In the genomic region with DNA sequence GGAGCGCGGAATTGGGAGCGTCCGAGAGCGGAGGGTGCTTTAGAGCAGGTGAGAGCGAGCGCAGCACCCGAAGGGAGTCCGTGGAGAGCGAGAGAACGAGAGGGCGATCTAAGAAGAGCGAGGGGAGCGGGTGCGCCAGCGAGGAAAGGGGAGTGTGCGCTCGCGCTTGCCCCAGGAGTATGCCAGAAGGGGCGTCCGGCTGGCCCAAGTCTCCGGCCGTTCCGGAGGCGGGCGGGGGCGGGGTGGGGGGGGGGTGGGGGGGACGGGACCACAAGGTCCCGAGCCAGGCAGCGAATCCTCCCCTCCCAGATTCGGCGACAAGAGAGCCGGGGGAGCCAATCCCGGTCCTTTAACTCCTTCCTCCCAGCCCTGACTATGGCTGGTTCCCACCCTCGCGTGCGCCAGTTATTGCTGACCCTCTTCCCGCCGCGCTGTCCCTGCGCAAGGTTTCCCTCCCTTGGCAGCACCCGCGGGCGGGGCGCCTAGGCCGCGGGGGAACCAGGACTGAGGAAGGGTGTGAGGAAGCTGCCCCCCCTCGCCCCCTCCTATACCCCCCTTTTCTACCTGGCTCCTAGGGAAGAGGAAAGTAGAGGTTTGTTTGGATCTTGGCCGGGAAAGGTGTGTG, we compare ENCODE assay signal across 8 mouse cellular contexts. TPM values are rescaled to one million over a fixed set of nuclear protein-coding genes. Genes with fewer than 3 reads are reported as not detected.
DNase-seq lines count a peak whose midpoint lies in the region; ATAC-seq and TF ChIP-seq lines count a peak whose summit lies in the region.

TSS of gene Npr1 (minus strand) at position 181 of the 625 bp plus-strand sequence.

- H3K4me2 ChIP-seq in forebrain, postnatal 0 days (ENCODE audit: low read depth): peak within 1 kb of the TSS; percentile 97
- H3K4me2 ChIP-seq in hindbrain, embryonic 11.5 days (replicated peaks; ENCODE audit: low read depth, low read length): peak within 1 kb of the TSS; percentile 60
- peak within 1 kb of the TSS; percentile 74 for H3K4me2 ChIP-seq in limb, embryonic 12.5 days
- H3K4me2 ChIP-seq in midbrain, embryonic 11.5 days: peak within 1 kb of the TSS; percentile 56

- no peaks in the 10 kb centered on the region for H3K9me3 ChIP-seq in forebrain, postnatal 0 days (ENCODE audit: low read length)
- no peaks in the 10 kb centered on the region for H3K9me3 ChIP-seq in hindbrain, embryonic 11.5 days (ENCODE audit: control insufficient read depth, low read length)
- no peaks in the 10 kb centered on the region for H3K9me3 ChIP-seq in limb, embryonic 12.5 days
- no peaks in the 10 kb centered on the region for H3K9me3 ChIP-seq in midbrain, embryonic 11.5 days (ENCODE audit: control insufficient read depth, low read length)

- peak within 1 kb of the TSS; percentile 48 for H3K9ac ChIP-seq in forebrain, postnatal 0 days
- H3K9ac ChIP-seq in hindbrain, embryonic 11.5 days (ENCODE audit: low read depth, low read length): peak within 1 kb of the TSS; percentile 27
- H3K9ac ChIP-seq in limb, embryonic 12.5 days (replicated peaks): peak within 1 kb of the TSS; percentile 55
- peak within 1 kb of the TSS; percentile 28; the same call in 1 of the 2 replicates for H3K9ac ChIP-seq in midbrain, embryonic 11.5 days (ENCODE audit: low read length)

- no peak for TF ChIP-seq CTCF in forebrain, postnatal 0 days (IDR thresholded peaks at IDR 0.05; ENCODE audit: low read depth)

- H3K36me3 ChIP-seq in forebrain, postnatal 0 days (ENCODE audit: insufficient read depth): no peaks in the 10 kb centered on the region
- no peaks in the 10 kb centered on the region for H3K36me3 ChIP-seq in hindbrain, embryonic 11.5 days (ENCODE audit: control insufficient read depth, insufficient read depth, low read length)
- H3K36me3 ChIP-seq in limb, embryonic 12.5 days: no peaks in the 10 kb centered on the region
- H3K36me3 ChIP-seq in midbrain, embryonic 11.5 days (ENCODE audit: control insufficient read depth, insufficient read depth, low read length): no peaks in the 10 kb centered on the region

- no peaks in the 10 kb centered on the region for H3K4me1 ChIP-seq in forebrain, postnatal 0 days (ENCODE audit: insufficient read depth)
- H3K4me1 ChIP-seq in hindbrain, embryonic 11.5 days (replicated peaks; ENCODE audit: control insufficient read depth, insufficient read depth, low read length): 0 out of 2 replicates have a peak, but pooled peaks cover 2% of the 10 kb centered on the region
- peaks cover 17% of the 10 kb centered on the region for H3K4me1 ChIP-seq in limb, embryonic 12.5 days (replicated peaks)
- peaks cover 12% of the 10 kb centered on the region; the same call in 1 of the 2 replicates for H3K4me1 ChIP-seq in midbrain, embryonic 11.5 days (ENCODE audit: control insufficient read depth, insufficient read depth, low read length)

- H3K4me3 ChIP-seq in forebrain, postnatal 0 days (ENCODE audit: low read depth, low read length): peak within 1 kb of the TSS; percentile 48
- H3K4me3 ChIP-seq in hindbrain, embryonic 11.5 days (ENCODE audit: low read depth, low read length): peak within 1 kb of the TSS; percentile 34
- peak within 1 kb of the TSS; percentile 50 for H3K4me3 ChIP-seq in limb, embryonic 12.5 days (replicated peaks)
- H3K4me3 ChIP-seq in midbrain, embryonic 11.5 days (ENCODE audit: low read depth, low read length): peak within 1 kb of the TSS; percentile 43

- peak; percentile 47; the same call in 1 of the 2 replicates for ATAC-seq in forebrain, postnatal 0 days
- peak; percentile 64 for ATAC-seq in hindbrain, embryonic 11.5 days (ENCODE audit: low FRiP score)
- peak; percentile 43 for ATAC-seq in limb, embryonic 12.5 days (ENCODE audit: insufficient number of reproducible peaks, insufficient read depth, low FRiP score, low TSS enrichment, low read depth)
- peak; percentile 71 for ATAC-seq in midbrain, embryonic 11.5 days (ENCODE audit: low FRiP score)

- H3K27ac ChIP-seq in forebrain, postnatal 0 days (ENCODE audit: low read depth, low read length): no peak within 1 kb of the TSS
- no peak within 1 kb of the TSS for H3K27ac ChIP-seq in hindbrain, embryonic 11.5 days (ENCODE audit: low read depth, low read length)
- H3K27ac ChIP-seq in limb, embryonic 12.5 days: no peak within 1 kb of the TSS
- H3K27ac ChIP-seq in midbrain, embryonic 11.5 days (ENCODE audit: low read depth, low read length): no peak within 1 kb of the TSS

- DNase-seq in ES-CJ7 (ENCODE audit: low read depth, low spot score): peak; percentile 63
- peak; percentile 72 for DNase-seq in adrenal gland, postnatal 25 days
- no peak for DNase-seq in forebrain, postnatal 0 days
- DNase-seq in hindbrain, embryonic 11.5 days (ENCODE audit: low spot score): no peak
- DNase-seq in midbrain, embryonic 11.5 days (ENCODE audit: low spot score, missing footprints): peak; percentile 95
- peak; percentile 54 to 64 for DNase-seq in urinary bladder, postnatal 4 days (ENCODE audit: low spot score in 2 of 2)
- DNase-seq in left cerebral cortex, adult 9 months (ENCODE audit: low spot score in 2 of 2): no peak

- WGBS in forebrain, postnatal 0 days: under 1% methylated on average over 34 of the region's 49 CpGs
- WGBS in hindbrain, embryonic 11.5 days: 2% methylated on average over 24 of the region's 49 CpGs
- under 1% methylated on average over 37 of the region's 49 CpGs for WGBS in limb, embryonic 12.5 days
- under 1% methylated on average over 32 of the region's 49 CpGs for WGBS in midbrain, embryonic 11.5 days

- H3K27me3 ChIP-seq in forebrain, postnatal 0 days (ENCODE audit: insufficient read depth, low read length): peaks cover 28% of the 10 kb centered on the region
- H3K27me3 ChIP-seq in hindbrain, embryonic 11.5 days (ENCODE audit: control insufficient read depth, insufficient read depth, low read length): peaks cover 37% of the 10 kb centered on the region
- H3K27me3 ChIP-seq in limb, embryonic 12.5 days: peaks cover 57% of the 10 kb centered on the region
- peaks cover 39% of the 10 kb centered on the region for H3K27me3 ChIP-seq in midbrain, embryonic 11.5 days (ENCODE audit: control insufficient read depth, insufficient read depth, low read length)

RNA-seq across cellular contexts. Expression of gene Npr1, which starts in this region (rescaled TPM):
- total RNA-seq in adrenal gland, postnatal 25 days (2021): 224 and 269 TPM in 2 replicates
- 2.7 and 6.9 TPM in 2 replicates for total RNA-seq in forebrain, postnatal 0 days (2014; rRNA removed)
- polyA plus RNA-seq in forebrain, postnatal 0 days (2015; fragmentation: Nextera tagmentation; extraction: Ambion mirVana): 1.7 and 2.1 TPM in 2 replicates
- 2.5 and 3.7 TPM in 2 replicates for polyA plus RNA-seq in hindbrain, embryonic 11.5 days (2014; fragmentation: Nextera tagmentation; extraction: Ambion mirVana)
- 2.7 and 3.8 TPM in 2 replicates for polyA plus RNA-seq in limb, embryonic 12.5 days (2016; fragmentation: Nextera tagmentation; extraction: Ambion mirVana)
- polyA plus RNA-seq in midbrain, embryonic 11.5 days (2014; fragmentation: Nextera tagmentation; extraction: Ambion mirVana): 2.4 and 2.7 TPM in 2 replicates

Comparison
In these comparisons a context has a peak if more than half of its experiments do, and no peak if none do; other contexts are left out.
1. RNA of gene Npr1 (total RNA-seq): 224 to 269 TPM in adrenal gland, postnatal 25 days; 2.7 to 6.9 TPM in forebrain, postnatal 0 days; every median in the first group is over 10 times any median in the second.
2. DNase-seq: peak in ES-CJ7 (single experiment), adrenal gland, postnatal 25 days (single experiment), midbrain, embryonic 11.5 days (single experiment) and urinary bladder, postnatal 4 days (2 of 2); none in forebrain, postnatal 0 days (single experiment), hindbrain, embryonic 11.5 days (single experiment) and left cerebral cortex, adult 9 months (0 of 2).
3. Peak in every context shown above with its lines, with median percentiles within 50 percentile points of each other: ATAC-seq, H3K4me2 ChIP-seq, H3K4me3 ChIP-seq and H3K9ac ChIP-seq.